Mouse (Mus musculus) heart, embryonic 16.5 days (tissue): ENCODE data around the gene St3gal3. TPM values are rescaled to one million over a fixed set of nuclear protein-coding genes. Genes with fewer than 3 reads are reported as not detected.

Experiments used
- ATAC-seq: fragments of 200-750 bp; cut with Nextera tagmentation; replicated peaks from 2 replicates; pipeline ENCODE4 v1.8.0; 2017; ENCODE audit warnings: moderate number of reproducible peaks; ENCODE audit not compliant: insufficient read depth, low FRiP score; ENCODE audit errors: extremely low read depth
- H3K27ac ChIP-seq: fragments of 300-500 bp; sonication (generic); 2 replicates; pipeline ENCODE4 v1.5.1; 2014; ENCODE audit warnings: mild to moderate bottlenecking, low read length, control low read depth, moderate library complexity
- H3K27me3 ChIP-seq: fragments of 300-500 bp; sonication (generic); 2 replicates; pipeline ENCODE4 v1.6.1; 2014; ENCODE audit warnings: low read length, mixed read lengths; ENCODE audit not compliant: control insufficient read depth, insufficient read depth
- H3K36me3 ChIP-seq: fragments of 300-500 bp; sonication (generic); 2 replicates; pipeline ENCODE4 v1.6.1; 2014; ENCODE audit not compliant: control insufficient read depth, insufficient read depth
- H3K4me1 ChIP-seq: fragments of 300-500 bp; sonication (generic); 2 replicates; pipeline ENCODE4 v1.6.1; 2014; ENCODE audit warnings: low read length, mixed read lengths; ENCODE audit not compliant: control insufficient read depth, insufficient read depth
- H3K4me2 ChIP-seq: fragments of 300-500 bp; sonication (generic); 2 replicates; pipeline ENCODE4 v1.6.1; 2014; ENCODE audit warnings: low read depth, mild to moderate bottlenecking, control low read depth, low read length
- H3K4me3 ChIP-seq: fragments of 300-500 bp; sonication (generic); 2 replicates; pipeline ENCODE4 v1.5.1; 2014; ENCODE audit warnings: mild to moderate bottlenecking, control low read depth, low read length
- H3K9ac ChIP-seq: fragments of 300-500 bp; sonication (generic); 2 replicates; pipeline ENCODE4 v1.6.1; 2014; ENCODE audit warnings: low read length, control low read depth
- H3K9me3 ChIP-seq: fragments of 300-500 bp; sonication (generic); replicated peaks from 2 replicates; pipeline ENCODE4 v1.6.1; 2016; ENCODE audit warnings: low read length; ENCODE audit not compliant: control insufficient read depth
- WGBS: fragments of 180-500 bp; shearing (Covaris S2); extraction: QIAGEN DNeasy Blood & Tissue Kit; methylation state at CpG from one replicate; pipeline ENCODE4 v1.1.7; 2014; 5-methylcytosine and 5-hydroxymethylcytosine counted together
- polyA plus RNA-seq: library from polyadenylated mRNA; unstranded; fragments of >200 nt; fragmentation: Nextera tagmentation; extraction: Ambion mirVana; gene quantifications from 2 replicates; pipeline ENCODE4 v1.2.1, GENCODE M21; 2015

Gene St3gal3
- polyA plus RNA-seq, 1 experiment from 2014 or later: 7.8 TPM

GRCm38 (mm10) chr4:117921358-117921757, 213.4 kb downstream of the St3gal3 start:
- H3K9me3 ChIP-seq: no peaks in the 10 kb centered on the region
- WGBS: 91% methylated on average over 2 of the region's 2 CpGs
- H3K4me2 ChIP-seq: no peak overlapping the region
- H3K36me3 ChIP-seq: no peaks in the 10 kb centered on the region
- ATAC-seq: no peak
- H3K27ac ChIP-seq: no peak overlapping the region
- H3K4me3 ChIP-seq: no peak overlapping the region
- H3K9ac ChIP-seq: no peak overlapping the region
- H3K4me1 ChIP-seq: peaks cover 26% of the 10 kb centered on the region
- peaks cover 14% of the 10 kb centered on the region for H3K27me3 ChIP-seq

GRCm38 (mm10) chr4:117918762-117919161, 216.0 kb downstream of the St3gal3 start:
- Histone ChIP-seq H3K4me1 (peaks cover 34% of the 10 kb centered on the region), H3K9me3 (no peaks in the 10 kb centered on the region), H3K36me3 (no peaks in the 10 kb centered on the region), H3K4me3 (no peak overlapping the region), H3K9ac (peak overlapping the region; percentile 22; the same call in 1 of the 2 replicates), H3K4me2 (peak overlapping the region; percentile 22; the same call in 1 of the 2 replicates), H3K27ac (peak overlapping the region; percentile 81), H3K27me3 (peaks cover 3% of the 10 kb centered on the region; the same call in 1 of the 2 replicates)
- WGBS: 65% methylated on average over 5 of the region's 5 CpGs
- no peak for ATAC-seq

- peak overlapping the region; percentile 81 for H3K27ac ChIP-seq
- peaks cover 3% of the 10 kb centered on the region; the same call in 1 of the 2 replicates for H3K27me3 ChIP-seq
- no peaks in the 10 kb centered on the region for H3K9me3 ChIP-seq
- no peaks in the 10 kb centered on the region for H3K36me3 ChIP-seq
- peak overlapping the region; percentile 22; the same call in 1 of the 2 replicates for H3K9ac ChIP-seq
- H3K4me2 ChIP-seq: peak overlapping the region; percentile 22; the same call in 1 of the 2 replicates
- 17% methylated on average over 3 of the region's 3 CpGs for WGBS
- no peak for ATAC-seq
- no peak overlapping the region for H3K4me3 ChIP-seq
- peaks cover 34% of the 10 kb centered on the region for H3K4me1 ChIP-seq
Observed at GRCm38 (mm10) chr4:117918261-117918660, 216.5 kb downstream of the St3gal3 start.

GRCm38 (mm10) chr4:117917847-117918246, 216.9 kb downstream of the St3gal3 start:
- H3K36me3 ChIP-seq: no peaks in the 10 kb centered on the region
- 77% methylated on average over 4 of the region's 4 CpGs for WGBS
- H3K4me3 ChIP-seq: no peak overlapping the region
- H3K4me1 ChIP-seq: peaks cover 35% of the 10 kb centered on the region
- peaks cover 3% of the 10 kb centered on the region; the same call in 1 of the 2 replicates for H3K27me3 ChIP-seq
- peak overlapping the region; percentile 22; the same call in 1 of the 2 replicates for H3K4me2 ChIP-seq
- no peaks in the 10 kb centered on the region for H3K9me3 ChIP-seq
- H3K9ac ChIP-seq: no peak overlapping the region
- peak overlapping the region; percentile 81 for H3K27ac ChIP-seq
- no peak for ATAC-seq

GRCm38 (mm10) chr4:117917402-117917801, 217.3 kb downstream of the St3gal3 start:
- H3K9ac ChIP-seq: no peak overlapping the region
- no peak overlapping the region for H3K27ac ChIP-seq
- H3K9me3 ChIP-seq: no peaks in the 10 kb centered on the region
- ATAC-seq: no peak
- no peak overlapping the region for H3K4me2 ChIP-seq
- H3K27me3 ChIP-seq: peaks cover 3% of the 10 kb centered on the region; the same call in 1 of the 2 replicates
- WGBS: 74% methylated on average over 4 of the region's 4 CpGs
- no peak overlapping the region for H3K4me3 ChIP-seq
- peaks cover 36% of the 10 kb centered on the region for H3K4me1 ChIP-seq
- no peaks in the 10 kb centered on the region for H3K36me3 ChIP-seq

GRCm38 (mm10) chr4:117916386-117916785, 218.3 kb downstream of the St3gal3 start:
- ATAC-seq: no peak

GRCm38 (mm10) chr4:117915489-117916105, 219.1 kb downstream of the St3gal3 start:
- ATAC-seq: no peak
- no peaks in the 10 kb centered on the region for H3K9me3 ChIP-seq
- peaks cover 38% of the 10 kb centered on the region for H3K4me1 ChIP-seq
- peaks cover 12% of the 10 kb centered on the region for H3K36me3 ChIP-seq
- 0 out of 2 replicates have a peak overlapping the region, but pooled peaks have one; percentile 6 for H3K27ac ChIP-seq
- H3K4me2 ChIP-seq: peak overlapping the region; percentile 99
- H3K27me3 ChIP-seq: no peaks in the 10 kb centered on the region
- peak overlapping the region; percentile 87 for H3K9ac ChIP-seq
- H3K4me3 ChIP-seq: peak overlapping the region; percentile 63
- 6% methylated on average over 19 of the region's 19 CpGs for WGBS

More at GRCm38 (mm10) chr4:117916386-117916785, 218.3 kb downstream of the St3gal3 start:
- Histone ChIP-seq H3K27ac (0 out of 2 replicates have a peak overlapping the region, but pooled peaks have one; percentile 7), H3K27me3 (no peaks in the 10 kb centered on the region; the same call in 1 of the 2 replicates), H3K9me3 (no peaks in the 10 kb centered on the region), H3K4me2 (no peak overlapping the region), H3K9ac (no peak overlapping the region), H3K4me1 (peaks cover 38% of the 10 kb centered on the region), H3K4me3 (no peak overlapping the region), H3K36me3 (peaks cover 7% of the 10 kb centered on the region)
- 60% methylated on average over 5 of the region's 5 CpGs for WGBS

GRCm38 (mm10) chr4:117914591-117915442, 219.9 kb downstream of the St3gal3 start, which contains the start of gene Ipo13:
Ipo13 (minus strand) TSS chr4:117914999.
- Histone ChIP-seq H3K4me1 (peaks cover 40% of the 10 kb centered on the region), H3K9ac (peak within 1 kb of the TSS; percentile 87), H3K36me3 (peaks cover 12% of the 10 kb centered on the region), H3K9me3 (no peaks in the 10 kb centered on the region), H3K4me2 (peak within 1 kb of the TSS; percentile 99), H3K27me3 (no peaks in the 10 kb centered on the region), H3K27ac (peak within 1 kb of the TSS; percentile 82), H3K4me3 (peak within 1 kb of the TSS; percentile 63)
- WGBS: under 1% methylated on average over 61 of the region's 61 CpGs
- peak; percentile 91 for ATAC-seq
